Mouse (Mus musculus): ENCODE measurements around the gene Phkg2.

- TF ChIP-seq CTCF (IDR thresholded peaks at IDR 0.05; ENCODE audit: control insufficient read depth, insufficient read depth, low read length) = no peak
- no peak for TF ChIP-seq POLR2A (IDR thresholded peaks at IDR 0.05; ENCODE audit: borderline replicate concordance, control insufficient read depth, low read depth, low read length)
These were observed 23.6 kb downstream of the Phkg2 start for GRCm38 (mm10) chr7:127596747-127597146.

All from bone marrow, adult 2 months (tissue).